Comparison of ENCODE assay signal across 8 mouse cellular contexts in the genomic region with DNA sequence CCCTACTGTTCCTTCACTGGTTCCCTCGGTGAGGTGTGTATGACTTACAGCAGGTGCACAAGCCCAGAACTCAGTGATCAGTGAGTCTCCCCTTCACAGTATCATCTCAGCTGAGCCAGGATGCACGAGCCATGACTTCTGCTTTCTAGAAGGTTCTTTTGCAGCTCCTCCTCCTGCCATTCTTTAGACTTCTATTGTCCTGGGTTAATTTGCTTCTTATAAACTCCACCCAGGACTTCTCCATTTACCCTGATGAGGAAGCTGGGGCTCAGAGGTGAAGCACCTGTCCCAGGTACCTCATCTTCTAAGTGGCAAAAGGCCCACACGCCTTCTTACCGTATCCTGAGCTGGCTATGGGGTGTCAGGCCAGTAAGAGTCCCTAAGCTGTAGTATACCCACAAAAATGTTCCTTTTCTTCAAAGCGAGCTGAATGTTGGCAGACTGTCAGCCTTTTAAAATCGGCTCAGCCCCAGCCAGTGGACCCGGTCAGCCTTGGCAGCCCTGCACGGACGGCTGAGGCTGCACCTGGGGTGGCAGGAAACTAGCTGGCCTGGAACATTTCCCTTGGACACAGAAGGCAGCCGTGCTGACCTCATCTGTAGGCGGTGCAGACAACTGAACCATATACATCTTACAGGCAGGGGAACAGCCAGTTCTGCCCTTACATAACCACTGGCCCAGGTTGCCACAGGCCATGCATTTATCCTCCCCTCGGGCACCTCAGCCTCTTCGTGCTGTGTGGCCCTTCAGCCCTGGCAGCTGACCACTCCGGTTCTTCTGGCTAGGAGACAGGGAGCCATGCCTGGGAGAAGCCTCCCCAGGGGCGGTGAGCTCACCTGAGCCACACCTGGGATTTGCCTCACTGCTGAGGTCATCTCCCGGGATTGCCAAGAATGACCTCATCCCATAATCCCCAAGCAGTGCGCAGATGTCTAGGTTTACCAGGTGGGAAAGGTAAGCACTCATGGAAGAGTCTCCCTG. TPM values are rescaled to one million over a fixed set of nuclear protein-coding genes. Genes with fewer than 3 reads are reported as not detected.
A peak's percentile ranks its signal among the peaks of the same experiment; 100 is the strongest.
DNase-seq lines count a peak whose midpoint lies in the region; ATAC-seq and TF ChIP-seq lines count a peak whose summit lies in the region.

No protein-coding gene starts in this region.

- no peak overlapping the region for H3K4me2 ChIP-seq in embryonic facial prominence, embryonic 15.5 days (replicated peaks)
- no peak overlapping the region for H3K4me2 ChIP-seq in lung, embryonic 15.5 days
- H3K4me2 ChIP-seq in hindbrain, embryonic 12.5 days (replicated peaks), result no peak overlapping the region

- peaks cover 8% of the 10 kb centered on the region for H3K4me1 ChIP-seq in embryonic facial prominence, embryonic 15.5 days
- peaks cover 17% of the 10 kb centered on the region for H3K4me1 ChIP-seq in lung, embryonic 15.5 days
- H3K4me1 ChIP-seq in hindbrain, embryonic 12.5 days, result no peaks in the 10 kb centered on the region

- H3K27me3 ChIP-seq in embryonic facial prominence, embryonic 15.5 days, result no peaks in the 10 kb centered on the region
- no peaks in the 10 kb centered on the region for H3K27me3 ChIP-seq in lung, embryonic 15.5 days
- no peaks in the 10 kb centered on the region for H3K27me3 ChIP-seq in hindbrain, embryonic 12.5 days

- peak overlapping the region; percentile 91 for H3K27ac ChIP-seq in left cerebral cortex, adult 2 months
- peak overlapping the region; percentile 69 for H3K27ac ChIP-seq in embryonic facial prominence, embryonic 15.5 days (replicated peaks)
- H3K27ac ChIP-seq in lung, embryonic 15.5 days, result peak overlapping the region; percentile 57
- H3K27ac ChIP-seq in hindbrain, embryonic 12.5 days, result no peak overlapping the region

- TF ChIP-seq CTCF in left cerebral cortex, adult 2 months (IDR thresholded peaks at IDR 0.05), result no peak

- H3K9ac ChIP-seq in embryonic facial prominence, embryonic 15.5 days, result no peak overlapping the region
- H3K9ac ChIP-seq in lung, embryonic 15.5 days, result no peak overlapping the region
- no peak overlapping the region for H3K9ac ChIP-seq in hindbrain, embryonic 12.5 days

- WGBS in embryonic facial prominence, embryonic 15.5 days, result 81% methylated on average over 17 of the region's 17 CpGs
- 69% methylated on average over 17 of the region's 17 CpGs for WGBS in lung, embryonic 15.5 days
- WGBS in hindbrain, embryonic 12.5 days, result 92% methylated on average over 17 of the region's 17 CpGs

- ATAC-seq in embryonic facial prominence, embryonic 15.5 days (ENCODE audit: insufficient number of reproducible peaks, low FRiP score, low TSS enrichment, low read depth), result peak; percentile 68; the same call in 1 of the 2 replicates
- ATAC-seq in lung, embryonic 15.5 days (ENCODE audit: borderline replicate concordance, extremely low read depth, low FRiP score, low TSS enrichment), result peak; percentile 53; the same call in 1 of the 2 replicates
- no peak for ATAC-seq in erythroblast, adult 5-6 weeks (replicated peaks; ENCODE audit: low FRiP score, poor library complexity, severe bottlenecking)
- no peak for ATAC-seq in hindbrain, embryonic 12.5 days (ENCODE audit: low FRiP score)

- no peak overlapping the region for H3K4me3 ChIP-seq in left cerebral cortex, adult 2 months
- H3K4me3 ChIP-seq in embryonic facial prominence, embryonic 15.5 days (replicated peaks), result no peak overlapping the region
- no peak overlapping the region for H3K4me3 ChIP-seq in lung, embryonic 15.5 days
- H3K4me3 ChIP-seq in hindbrain, embryonic 12.5 days, result no peak overlapping the region

- peaks cover 61% of the 10 kb centered on the region for H3K36me3 ChIP-seq in embryonic facial prominence, embryonic 15.5 days
- peaks cover 27% of the 10 kb centered on the region for H3K36me3 ChIP-seq in lung, embryonic 15.5 days
- H3K36me3 ChIP-seq in hindbrain, embryonic 12.5 days, result peaks cover 68% of the 10 kb centered on the region

- intact Hi-C loops in left cerebral cortex, adult 2 months (cut with DNase I), result no loop called here
- intact Hi-C loops in heart, postnatal 36 days (cut with DNase I), result loop anchor here (2.0 to 5.0 kb wide), 2 partner anchors 24 to 114 kb away; no protein-coding TSS in a partner anchor

- H3K9me3 ChIP-seq in embryonic facial prominence, embryonic 15.5 days (replicated peaks), result no peaks in the 10 kb centered on the region
- H3K9me3 ChIP-seq in lung, embryonic 15.5 days, result no peaks in the 10 kb centered on the region
- no peaks in the 10 kb centered on the region for H3K9me3 ChIP-seq in hindbrain, embryonic 12.5 days (replicated peaks)

- DNase-seq in left cerebral cortex, adult 2 months (ENCODE audit: extremely low spot score in 1 of 2, low spot score in 2 of 2), result peak in 1 of 2 experiments; percentile 44
- no peak for DNase-seq in left cerebral cortex, adult 11 months (ENCODE audit: low spot score)
- DNase-seq in adrenal gland, adult 2 months, result peak; percentile 81
- DNase-seq in heart, postnatal 36 days, result peak; percentile 69 to 75

RNA-seq across cellular contexts. Expression of gene Atp6v0e, which starts 42.0 kb away (rescaled TPM):
- total RNA-seq in left cerebral cortex, adult 2 months (2021), result 10 to 100 TPM; 39.2 to 44.6 TPM
- total RNA-seq in adrenal gland, adult 2 months (2021), result 100 to 1,000 TPM; 213 to 229 TPM
- polyA plus RNA-seq in adrenal gland, adult 2 months (2012; rRNA removed), result 193 and 215 TPM in 2 replicates
- polyA plus RNA-seq in embryonic facial prominence, embryonic 15.5 days (2015; fragmentation: Nextera tagmentation; extraction: Ambion mirVana), result 255 and 256 TPM in 2 replicates
- total RNA-seq in heart, postnatal 36 days (2021), result 10 to 100 TPM; 58.6 to 68.7 TPM
- polyA plus RNA-seq in lung, embryonic 15.5 days (2015; fragmentation: Nextera tagmentation; extraction: Ambion mirVana), result 164 and 171 TPM in 2 replicates
- 119 and 130 TPM in 2 replicates for total RNA-seq in erythroblast, adult 5-6 weeks (2015; ENCODE audit: low replicate concordance)
- total RNA-seq in erythroblast, adult 5-6 weeks (2017; ENCODE audit: low replicate concordance), result 100 and 176 TPM in 2 replicates
- 108 and 111 TPM in 2 replicates for polyA plus RNA-seq in hindbrain, embryonic 12.5 days (2016; fragmentation: Nextera tagmentation; extraction: Ambion mirVana)

RNA-seq across cellular contexts. Expression of gene Dusp1, which starts 59.1 kb away (rescaled TPM):
- 10 to 100 TPM; 58.0 to 65.6 TPM for total RNA-seq in left cerebral cortex, adult 2 months (2021)
- total RNA-seq in adrenal gland, adult 2 months (2021), result 10 to 100 TPM; 33.5 to 67.7 TPM
- 80.9 and 86.9 TPM in 2 replicates for polyA plus RNA-seq in adrenal gland, adult 2 months (2012; rRNA removed)
- polyA plus RNA-seq in embryonic facial prominence, embryonic 15.5 days (2015; fragmentation: Nextera tagmentation; extraction: Ambion mirVana), result 28.4 and 33.3 TPM in 2 replicates
- 100 to 1,000 TPM in 1 of 2 experiments, 10 to 100 TPM in 1; 49.6 to 105 TPM for total RNA-seq in heart, postnatal 36 days (2021)
- polyA plus RNA-seq in lung, embryonic 15.5 days (2015; fragmentation: Nextera tagmentation; extraction: Ambion mirVana), result 23.1 and 25.9 TPM in 2 replicates
- total RNA-seq in erythroblast, adult 5-6 weeks (2015; ENCODE audit: low replicate concordance), result 54.8 and 66.0 TPM in 2 replicates
- total RNA-seq in erythroblast, adult 5-6 weeks (2017; ENCODE audit: low replicate concordance), result 9.5 and 13.1 TPM in 2 replicates
- polyA plus RNA-seq in hindbrain, embryonic 12.5 days (2016; fragmentation: Nextera tagmentation; extraction: Ambion mirVana), result 33.0 and 38.5 TPM in 2 replicates

RNA-seq across cellular contexts. Expression of gene Ergic1, which starts 59.8 kb away (rescaled TPM):
- total RNA-seq in left cerebral cortex, adult 2 months (2021), result 100 to 1,000 TPM; 144 to 149 TPM
- 100 to 1,000 TPM; 166 to 170 TPM for total RNA-seq in adrenal gland, adult 2 months (2021)
- polyA plus RNA-seq in adrenal gland, adult 2 months (2012; rRNA removed), result 132 and 156 TPM in 2 replicates
- 114 and 118 TPM in 2 replicates for polyA plus RNA-seq in embryonic facial prominence, embryonic 15.5 days (2015; fragmentation: Nextera tagmentation; extraction: Ambion mirVana)
- total RNA-seq in heart, postnatal 36 days (2021), result 10 to 100 TPM; 47.5 to 56.2 TPM
- polyA plus RNA-seq in lung, embryonic 15.5 days (2015; fragmentation: Nextera tagmentation; extraction: Ambion mirVana), result 97.3 and 102 TPM in 2 replicates
- 23.4 and 26.1 TPM in 2 replicates for total RNA-seq in erythroblast, adult 5-6 weeks (2015; ENCODE audit: low replicate concordance)
- 2.1 and 10.3 TPM in 2 replicates for total RNA-seq in erythroblast, adult 5-6 weeks (2017; ENCODE audit: low replicate concordance)
- 85.3 and 90.3 TPM in 2 replicates for polyA plus RNA-seq in hindbrain, embryonic 12.5 days (2016; fragmentation: Nextera tagmentation; extraction: Ambion mirVana)

Comparison
In these comparisons a context has a peak if more than half of its experiments do, and no peak if none do; other contexts are left out.
1. ATAC-seq: peak in embryonic facial prominence, embryonic 15.5 days (single experiment) and lung, embryonic 15.5 days (single experiment); none in erythroblast, adult 5-6 weeks (single experiment) and hindbrain, embryonic 12.5 days (single experiment).